Mouse (Mus musculus) left cerebral cortex, adult 11 months (tissue): Measurements from ENCODE around the gene Uqcr11.

ENCODE experiments used
- DNase-seq: peaks from one replicate; pipeline ENCODE4 v3.0.0; 2022; ENCODE audit warnings: low spot score

Gene Uqcr11

DNA sequence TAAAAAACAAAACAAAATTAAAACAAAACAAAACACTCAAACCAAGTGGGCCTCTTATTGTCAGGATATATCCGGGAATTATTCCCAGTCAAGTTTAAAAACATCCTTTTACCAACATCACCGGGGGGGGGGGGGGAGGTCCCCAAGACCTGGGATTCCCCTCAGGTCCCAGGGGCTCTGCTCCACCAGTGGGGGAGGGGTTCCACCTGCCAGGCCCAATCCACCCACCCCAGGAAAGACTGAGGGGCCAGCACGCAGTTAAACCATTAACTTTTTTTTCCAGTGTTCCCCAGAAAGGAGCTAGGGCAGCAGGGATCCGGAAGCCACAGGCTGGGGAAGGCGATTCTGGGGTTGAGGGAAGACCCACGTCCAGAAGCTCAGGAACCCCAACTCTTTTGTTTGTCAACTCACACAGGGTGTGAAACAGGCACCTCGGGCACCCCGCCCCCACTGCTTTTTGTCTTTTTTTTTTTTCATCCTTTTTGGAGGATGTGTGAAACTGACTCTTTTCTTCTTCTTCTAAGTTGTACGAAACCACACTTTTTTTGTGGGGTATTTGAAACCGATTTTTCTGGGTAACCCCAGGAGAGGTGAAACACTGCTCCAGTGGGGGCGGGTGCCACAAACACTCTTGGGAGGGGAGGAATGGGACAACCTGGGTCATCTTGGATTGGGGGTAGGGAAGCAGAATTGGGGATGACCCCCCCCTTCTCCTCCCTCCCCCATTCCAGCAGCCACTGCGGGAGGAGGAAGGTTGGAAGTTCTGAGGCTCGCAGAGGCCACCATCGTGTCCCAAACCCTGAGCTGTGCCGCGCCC, 25.1 kb upstream of the Uqcr11 start:
- no peak for DNase-seq

DNA sequence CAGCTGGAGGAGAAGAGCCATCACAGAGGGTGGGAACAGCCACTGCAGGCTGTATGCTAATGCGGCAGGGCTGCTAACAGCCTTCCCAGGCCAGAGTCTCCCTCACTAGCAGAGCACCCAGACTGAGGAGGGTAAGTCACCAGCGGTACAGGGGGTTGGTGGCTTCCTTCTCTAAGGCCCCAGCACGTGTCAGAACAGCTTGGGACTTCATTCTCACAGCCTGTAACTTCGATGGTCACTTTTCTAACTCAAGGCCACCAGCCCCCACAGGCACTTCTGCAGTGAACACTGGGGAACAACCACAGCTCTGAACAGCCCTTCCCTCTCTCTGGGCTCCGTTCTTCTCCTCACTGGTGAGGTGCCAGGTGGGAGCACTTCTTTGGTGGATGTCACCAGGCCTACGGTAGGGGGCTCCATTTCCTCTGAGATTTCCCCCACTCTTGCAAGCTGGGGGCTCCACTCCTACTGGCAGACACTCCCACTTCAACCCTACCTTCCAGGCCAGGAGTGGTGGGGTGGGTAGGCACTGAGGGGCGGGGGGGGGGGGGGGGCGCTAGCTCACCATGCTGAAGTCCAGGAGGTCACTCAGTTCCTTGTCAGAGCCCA, 23.8 kb upstream of the Uqcr11 start:
- DNase-seq, result no peak

GRCm38 (mm10) chr10:80429800-80430199, 23.2 kb upstream of the Uqcr11 start:
- no peak for DNase-seq

GRCm38 (mm10) chr10:80425041-80425440, 18.4 kb upstream of the Uqcr11 start:
- DNase-seq, result no peak

- no peak for DNase-seq
Measured at GRCm38 (mm10) chr10:80423562-80423961, 16.9 kb upstream of the Uqcr11 start.

GRCm38 (mm10) chr10:80421651-80422472, 15.2 kb upstream of the Uqcr11 start:
- no peak for DNase-seq

DNA sequence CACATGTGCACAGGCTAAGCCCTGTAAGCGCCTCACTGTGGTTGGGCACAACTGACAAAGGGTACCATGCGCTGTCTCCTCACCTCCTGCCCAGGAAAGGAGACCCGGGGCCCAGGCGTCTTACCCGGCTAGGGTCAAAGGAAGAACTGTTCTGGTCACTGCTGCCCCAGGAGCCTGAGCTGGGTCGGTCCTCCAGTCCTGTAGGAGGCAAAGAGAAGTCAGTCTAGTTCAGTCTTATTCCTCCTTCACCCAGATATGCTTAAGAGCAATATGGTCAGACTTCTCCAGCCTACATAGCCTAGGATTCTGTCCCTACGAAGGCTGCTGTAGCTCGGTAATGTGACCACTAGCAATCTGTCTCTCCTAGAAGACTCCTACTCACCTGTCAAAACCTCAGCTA, 14.6 kb upstream of the Uqcr11 start:
- no peak for DNase-seq

DNA sequence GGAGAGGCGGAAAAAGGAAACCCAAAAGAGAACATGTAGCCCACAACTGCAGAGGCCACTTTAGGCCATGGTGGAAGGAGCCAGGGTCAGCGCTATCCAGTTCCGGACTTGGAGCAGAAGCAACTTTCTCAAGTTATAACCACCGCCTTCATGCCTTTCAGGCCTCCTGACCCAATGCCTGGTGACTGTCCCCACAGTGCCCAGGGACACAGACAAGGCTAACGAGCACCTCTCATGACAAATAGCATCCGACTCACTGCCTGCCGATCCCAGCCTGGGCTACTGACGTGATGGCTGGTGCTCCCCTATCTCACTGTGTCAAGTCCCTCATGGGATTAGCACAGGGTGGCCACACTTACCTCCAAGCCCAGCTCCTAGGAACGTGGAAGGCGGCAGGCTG, 14.1 kb upstream of the Uqcr11 start:
- no peak for DNase-seq

DNA sequence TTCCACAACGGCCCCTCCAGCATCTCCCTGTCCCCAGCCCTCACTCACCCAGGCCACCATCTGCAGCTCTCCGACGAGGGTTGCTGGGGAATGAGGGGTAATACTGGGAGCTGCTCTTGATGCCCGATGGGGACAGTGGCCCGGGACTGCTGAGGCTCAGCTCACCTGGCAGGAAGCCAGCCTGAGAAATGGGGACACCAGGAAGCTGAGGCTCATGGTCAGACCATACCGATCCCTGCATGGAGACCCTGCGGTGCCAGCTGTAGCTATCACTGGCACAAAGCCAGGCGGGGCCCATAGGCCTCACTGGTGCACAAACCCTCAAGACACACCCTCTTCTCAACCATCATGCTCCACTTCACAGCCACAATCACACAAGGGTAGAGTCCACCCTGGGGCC, 12.8 kb upstream of the Uqcr11 start:
- no peak for DNase-seq

- no peak for DNase-seq
Measured at GRCm38 (mm10) chr10:80418311-80418710, 11.7 kb upstream of the Uqcr11 start.

DNA sequence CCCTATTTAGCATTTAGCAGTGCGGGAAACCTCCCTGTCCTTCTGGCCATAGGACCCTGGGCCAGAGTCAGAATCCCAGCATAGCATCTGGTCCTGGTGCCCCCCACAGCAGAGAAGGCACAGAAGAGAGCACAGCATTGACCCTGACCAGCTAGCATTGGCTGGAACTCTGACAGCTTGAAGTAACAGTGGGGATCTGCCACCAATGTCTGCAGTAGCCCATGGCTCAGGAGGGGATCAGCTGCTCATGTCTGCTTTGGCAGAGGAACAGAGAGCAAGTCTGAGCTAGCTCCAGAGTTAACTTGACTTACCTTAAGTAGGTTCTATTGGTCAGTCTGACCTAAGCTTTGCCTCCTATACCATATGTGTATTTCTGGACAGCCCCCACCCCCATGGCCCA, 11.2 kb upstream of the Uqcr11 start:
- no peak for DNase-seq

GRCm38 (mm10) chr10:80417371-80417770, 10.7 kb upstream of the Uqcr11 start:
- no peak for DNase-seq

DNA sequence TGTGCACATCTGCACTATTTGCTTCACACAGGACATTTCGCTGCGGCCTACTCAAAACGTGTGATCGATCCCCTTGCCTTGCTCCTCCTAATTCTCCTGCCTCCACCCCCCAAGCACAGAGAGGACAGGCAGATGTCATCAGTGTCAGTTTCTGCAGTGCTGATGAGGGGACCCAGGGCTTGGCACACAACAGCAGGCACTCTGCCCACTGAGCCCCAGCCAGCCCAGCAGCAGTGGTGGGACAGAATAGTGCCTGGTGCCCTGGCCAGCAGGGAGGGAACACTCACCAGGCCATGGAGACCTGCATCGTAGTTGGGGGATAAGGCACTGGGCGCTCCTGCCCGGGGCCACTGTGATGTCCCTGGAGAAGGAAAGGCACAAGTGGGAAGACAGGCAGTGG, 8.9 kb upstream of the Uqcr11 start:
- no peak for DNase-seq

GRCm38 (mm10) chr10:80412656-80413541, 6.3 kb upstream of the Uqcr11 start:
- DNase-seq, result peak; percentile 51

DNA sequence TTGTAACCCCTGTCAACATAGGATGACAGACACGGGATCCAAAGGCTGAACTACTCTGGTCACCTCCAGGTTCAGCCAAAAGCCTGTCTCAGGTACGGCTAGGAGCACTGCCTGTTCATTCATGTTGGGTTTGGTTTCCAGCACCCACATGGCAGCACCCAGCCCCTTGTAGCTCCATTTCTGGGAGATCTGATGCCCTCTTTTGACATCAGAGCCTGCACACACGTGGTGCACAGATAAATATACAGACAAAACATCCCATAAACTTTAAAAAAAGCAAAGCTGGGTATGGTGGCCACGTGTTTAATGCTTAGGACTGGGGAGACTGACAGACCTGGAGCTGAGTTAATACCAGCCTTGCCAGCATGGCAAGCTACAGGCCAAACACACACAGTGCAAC, 1.3 kb upstream of the Uqcr11 start:
- DNase-seq, result no peak

DNA sequence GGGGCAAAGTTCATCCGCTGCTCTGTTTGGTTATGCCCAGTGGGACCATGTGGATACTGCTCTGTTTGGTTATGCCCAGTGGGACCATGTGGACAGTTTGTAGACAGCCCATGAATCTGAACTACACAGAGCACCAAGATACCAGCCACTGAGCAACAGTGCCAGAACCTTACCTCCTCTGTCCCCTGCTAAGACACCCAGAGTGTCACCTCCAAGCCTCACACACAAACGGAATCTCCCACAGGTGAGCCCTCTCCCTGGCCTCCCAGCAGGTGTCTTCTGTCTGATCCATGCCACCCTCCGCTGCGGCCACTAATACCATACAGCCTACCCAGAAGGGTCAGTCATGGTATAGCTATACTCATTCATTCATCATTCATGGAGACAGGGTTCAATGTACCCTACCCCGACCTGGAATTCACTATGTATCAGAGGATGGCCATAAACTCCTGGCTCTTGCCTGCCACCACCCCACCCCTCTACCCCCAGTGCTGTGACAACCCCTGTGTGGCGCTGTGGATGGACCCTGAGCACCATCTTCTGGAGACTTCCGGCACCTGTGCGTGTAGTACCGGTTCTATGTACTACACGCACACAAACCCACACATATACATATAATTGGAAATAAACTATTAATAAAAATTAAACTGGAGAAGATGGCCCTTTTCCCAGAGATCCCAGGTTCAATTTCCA, 1.0 kb downstream of the Uqcr11 start:
- DNase-seq, result no peak

GRCm38 (mm10) chr10:80403044-80403692, 3.5 kb downstream of the Uqcr11 start:
- DNase-seq, result no peak

DNA sequence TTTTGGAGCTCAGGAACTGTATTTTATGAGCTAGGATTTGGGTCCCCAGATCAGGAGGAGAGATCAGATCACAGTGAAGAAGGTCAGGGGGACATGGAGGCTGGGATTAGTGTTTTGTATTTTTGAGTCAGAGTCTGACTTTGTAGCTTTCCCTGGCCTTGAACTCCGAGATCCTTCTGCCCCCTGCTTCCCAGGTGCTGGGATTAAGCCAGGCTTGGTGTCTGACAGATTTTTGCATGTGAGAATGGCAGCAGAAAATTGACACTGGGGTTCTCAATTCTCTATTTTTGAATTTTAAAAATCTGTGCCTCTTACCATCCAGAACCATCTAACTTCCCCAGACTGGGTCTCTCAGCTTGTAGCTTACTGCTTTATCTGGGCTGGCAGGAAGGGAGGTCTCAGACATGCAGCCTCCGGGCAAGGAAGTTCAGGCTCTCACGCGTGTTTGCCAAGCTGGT, 5.9 kb downstream of the Uqcr11 start:
- no peak for DNase-seq

- no peak for DNase-seq
Measured at GRCm38 (mm10) chr10:80399973-80400703, 6.5 kb downstream of the Uqcr11 start.
